Comparison of ENCODE assay signal across 24 mouse cellular contexts in genomic region chr15:102179924-102180323, GRCm38 (mm10). TPM values are rescaled to one million over a fixed set of nuclear protein-coding genes. Genes with fewer than 3 reads are reported as not detected.
DNase-seq lines count a peak whose midpoint lies in the region; ATAC-seq and TF ChIP-seq lines count a peak whose summit lies in the region.
"Had no signal": no experiment of that assay in that cellular context is flagged by ENCODE, and none has a peak within 500 bp of the region (broad histone marks: within the 10 kb centered on the region; RNA-seq: fewer than 3 reads in every experiment).

No protein-coding gene starts in this region.

- H3K9ac ChIP-seq in embryonic facial prominence, embryonic 13.5 days = no peak overlapping the region
- no peak overlapping the region for H3K9ac ChIP-seq in kidney, embryonic 14.5 days (ENCODE audit: low read depth, low read length)
- H3K9ac ChIP-seq in neural tube, embryonic 12.5 days = 0 out of 2 replicates have a peak overlapping the region, but pooled peaks have one; percentile 21
- H3K9ac ChIP-seq in neural tube, embryonic 15.5 days (replicated peaks) = no peak overlapping the region
- H3K9ac ChIP-seq in midbrain, embryonic 14.5 days (replicated peaks; ENCODE audit: low read length) = no peak overlapping the region
- H3K9ac ChIP-seq: hindbrain, embryonic 13.5 days; lung, embryonic 15.5 days had no signal

- no peak overlapping the region for H3K4me2 ChIP-seq in embryonic facial prominence, embryonic 13.5 days
- H3K4me2 ChIP-seq in kidney, embryonic 14.5 days (replicated peaks; ENCODE audit: low read depth, low read length) = no peak overlapping the region
- H3K4me2 ChIP-seq in neural tube, embryonic 12.5 days (replicated peaks) = no peak overlapping the region
- no peak overlapping the region for H3K4me2 ChIP-seq in neural tube, embryonic 15.5 days
- no peak overlapping the region for H3K4me2 ChIP-seq in midbrain, embryonic 14.5 days (ENCODE audit: low read length)
- H3K4me2 ChIP-seq: heart, embryonic 11.5 days; hindbrain, embryonic 13.5 days; lung, embryonic 15.5 days had no signal

- no peaks in the 10 kb centered on the region for H3K4me1 ChIP-seq in embryonic facial prominence, embryonic 13.5 days
- peaks cover 9% of the 10 kb centered on the region for H3K4me1 ChIP-seq in embryonic facial prominence, embryonic 10.5 days
- peaks cover 12% of the 10 kb centered on the region; the same call in 1 of the 2 replicates for H3K4me1 ChIP-seq in kidney, adult 2 months (ENCODE audit: control insufficient read depth, insufficient read depth, low read length)
- H3K4me1 ChIP-seq in kidney, embryonic 14.5 days (ENCODE audit: control insufficient read depth, insufficient read depth, low read length) = no peaks in the 10 kb centered on the region
- H3K4me1 ChIP-seq in neural tube, embryonic 12.5 days = no peaks in the 10 kb centered on the region
- H3K4me1 ChIP-seq in neural tube, embryonic 15.5 days = no peaks in the 10 kb centered on the region
- H3K4me1 ChIP-seq in midbrain, embryonic 14.5 days (ENCODE audit: control insufficient read depth, insufficient read depth, low read length) = no peaks in the 10 kb centered on the region
- H3K4me1 ChIP-seq: hindbrain, embryonic 13.5 days; lung, embryonic 15.5 days; midbrain, embryonic 10.5 days had no signal

- no peaks in the 10 kb centered on the region for H3K27me3 ChIP-seq in embryonic facial prominence, embryonic 13.5 days
- H3K27me3 ChIP-seq in embryonic facial prominence, embryonic 10.5 days (replicated peaks; ENCODE audit: low read depth, poor library complexity, severe bottlenecking) = no peaks in the 10 kb centered on the region
- H3K27me3 ChIP-seq in kidney, adult 2 months (replicated peaks; ENCODE audit: control insufficient read depth, insufficient read depth, low read length) = no peaks in the 10 kb centered on the region
- H3K27me3 ChIP-seq in kidney, embryonic 14.5 days (ENCODE audit: control insufficient read depth, insufficient read depth, low read length) = no peaks in the 10 kb centered on the region
- H3K27me3 ChIP-seq in neural tube, embryonic 12.5 days (replicated peaks) = no peaks in the 10 kb centered on the region
- H3K27me3 ChIP-seq in neural tube, embryonic 15.5 days (replicated peaks) = no peaks in the 10 kb centered on the region
- no peaks in the 10 kb centered on the region for H3K27me3 ChIP-seq in midbrain, embryonic 14.5 days (ENCODE audit: control insufficient read depth, insufficient read depth, low read length)
- H3K27me3 ChIP-seq: CH12.LX; hindbrain, embryonic 13.5 days; lung, embryonic 15.5 days had no signal

- TF ChIP-seq POLR2A in kidney, adult 2 months (IDR thresholded peaks at IDR 0.05; ENCODE audit: low read depth, low read length) = no peak

- WGBS in embryonic facial prominence, embryonic 13.5 days = 89% methylated on average over 14 of the region's 14 CpGs
- WGBS in embryonic facial prominence, embryonic 10.5 days = 91% methylated on average over 14 of the region's 14 CpGs
- 57% methylated on average over 14 of the region's 14 CpGs for WGBS in kidney, adult 2 months
- 88% methylated on average over 14 of the region's 14 CpGs for WGBS in kidney, embryonic 14.5 days
- WGBS in neural tube, embryonic 12.5 days = 93% methylated on average over 14 of the region's 14 CpGs
- 94% methylated on average over 14 of the region's 14 CpGs for WGBS in neural tube, embryonic 15.5 days
- 91% methylated on average over 14 of the region's 14 CpGs for WGBS in midbrain, embryonic 14.5 days

- TF ChIP-seq CTCF in kidney, adult 2 months (conservative IDR thresholded peaks at IDR 0.05; ENCODE audit: insufficient read depth, insufficient read length, low read depth, low read length) = no peak

- no peak overlapping the region for H3K4me3 ChIP-seq in embryonic facial prominence, embryonic 13.5 days
- H3K4me3 ChIP-seq in embryonic facial prominence, embryonic 10.5 days = no peak overlapping the region
- no peak overlapping the region for H3K4me3 ChIP-seq in kidney, adult 2 months (ENCODE audit: insufficient read depth, low read depth, low read length)
- no peak overlapping the region for H3K4me3 ChIP-seq in kidney, embryonic 14.5 days (ENCODE audit: low read length)
- no peak overlapping the region for H3K4me3 ChIP-seq in neural tube, embryonic 12.5 days
- H3K4me3 ChIP-seq in neural tube, embryonic 15.5 days (replicated peaks) = no peak overlapping the region
- H3K4me3 ChIP-seq in midbrain, embryonic 14.5 days (replicated peaks; ENCODE audit: low read depth, low read length) = no peak overlapping the region
- H3K4me3 ChIP-seq: hindbrain, embryonic 13.5 days; lung, embryonic 15.5 days; midbrain, embryonic 10.5 days had no signal

- DNase-seq in embryonic facial prominence, embryonic 10.5 days (ENCODE audit: low spot score) = no peak
- DNase-seq in kidney, adult 2 months = peak; percentile 53
- no peak for DNase-seq in midbrain, embryonic 14.5 days
- DNase-seq: adrenal gland, adult 8-10 months; cerebellum, postnatal 14 days; gastrocnemius, postnatal 25 days; heart, adult 18-20 months; heart, postnatal 4 days; liver; right cerebral cortex, adult 18-20 months; spleen, adult 18-20 months; thymus, postnatal 14 days had no signal

- ATAC-seq in embryonic facial prominence, embryonic 13.5 days (ENCODE audit: insufficient number of reproducible peaks, insufficient read depth, low FRiP score, low TSS enrichment, low read depth) = 0 out of 2 replicates have a peak, but pooled peaks have one; percentile 26
- no peak for ATAC-seq in kidney, embryonic 14.5 days (ENCODE audit: low FRiP score, low TSS enrichment)
- ATAC-seq in neural tube, embryonic 12.5 days (ENCODE audit: low FRiP score, low read depth) = no peak
- ATAC-seq in neural tube, embryonic 15.5 days (ENCODE audit: low FRiP score) = no peak
- ATAC-seq in midbrain, embryonic 14.5 days (ENCODE audit: low FRiP score, low TSS enrichment) = no peak
- ATAC-seq: forebrain, embryonic 14.5 days had no signal

- H3K27ac ChIP-seq in embryonic facial prominence, embryonic 13.5 days = no peak overlapping the region
- H3K27ac ChIP-seq in embryonic facial prominence, embryonic 10.5 days (replicated peaks) = no peak overlapping the region
- H3K27ac ChIP-seq in kidney, adult 2 months (ENCODE audit: insufficient read depth, low read depth, low read length) = 0 out of 2 replicates have a peak overlapping the region, but pooled peaks have one; percentile 15
- no peak overlapping the region for H3K27ac ChIP-seq in kidney, embryonic 14.5 days (ENCODE audit: low read depth, low read length)
- no peak overlapping the region for H3K27ac ChIP-seq in neural tube, embryonic 12.5 days
- no peak overlapping the region for H3K27ac ChIP-seq in neural tube, embryonic 15.5 days (replicated peaks)
- H3K27ac ChIP-seq in midbrain, embryonic 14.5 days (replicated peaks; ENCODE audit: low read depth, low read length) = no peak overlapping the region
- H3K27ac ChIP-seq: hindbrain, embryonic 13.5 days; lung, embryonic 15.5 days; midbrain, embryonic 10.5 days had no signal

- H3K9me3 ChIP-seq in embryonic facial prominence, embryonic 13.5 days = no peaks in the 10 kb centered on the region
- H3K9me3 ChIP-seq in embryonic facial prominence, embryonic 10.5 days = no peaks in the 10 kb centered on the region
- no peaks in the 10 kb centered on the region for H3K9me3 ChIP-seq in kidney, embryonic 14.5 days (ENCODE audit: control insufficient read depth, low read length)
- no peaks in the 10 kb centered on the region for H3K9me3 ChIP-seq in neural tube, embryonic 12.5 days
- H3K9me3 ChIP-seq in neural tube, embryonic 15.5 days (replicated peaks) = no peaks in the 10 kb centered on the region
- H3K9me3 ChIP-seq in midbrain, embryonic 14.5 days (ENCODE audit: control insufficient read depth, low read length) = no peaks in the 10 kb centered on the region
- H3K9me3 ChIP-seq: hindbrain, embryonic 13.5 days; lung, embryonic 15.5 days; midbrain, embryonic 10.5 days had no signal

- H3K36me3 ChIP-seq in embryonic facial prominence, embryonic 13.5 days = peaks cover 81% of the 10 kb centered on the region
- H3K36me3 ChIP-seq in embryonic facial prominence, embryonic 10.5 days (replicated peaks) = peaks cover 61% of the 10 kb centered on the region
- no peaks in the 10 kb centered on the region for H3K36me3 ChIP-seq in kidney, adult 2 months (ENCODE audit: control insufficient read depth, insufficient read depth, low read length)
- H3K36me3 ChIP-seq in kidney, embryonic 14.5 days (ENCODE audit: control insufficient read depth, insufficient read depth, low read length) = peaks cover 32% of the 10 kb centered on the region; the same call in 1 of the 2 replicates
- H3K36me3 ChIP-seq in neural tube, embryonic 12.5 days = peaks cover 9% of the 10 kb centered on the region
- peaks cover 12% of the 10 kb centered on the region; the same call in 1 of the 2 replicates for H3K36me3 ChIP-seq in neural tube, embryonic 15.5 days
- H3K36me3 ChIP-seq in midbrain, embryonic 14.5 days (ENCODE audit: control insufficient read depth, insufficient read depth, low read length) = 0 out of 2 replicates have a peak, but pooled peaks cover 9% of the 10 kb centered on the region

RNA-seq across cellular contexts. Expression of gene Zfp740, which starts 23.1 kb away (rescaled TPM):
- polyA plus RNA-seq in embryonic facial prominence, embryonic 13.5 days (2015; fragmentation: Nextera tagmentation; extraction: Ambion mirVana) = 82.4 and 86.3 TPM in 2 replicates
- polyA plus RNA-seq in embryonic facial prominence, embryonic 10.5 days (2016; fragmentation: Nextera tagmentation; extraction: Ambion mirVana) = 77.6 and 79.3 TPM in 2 replicates
- polyA plus RNA-seq in kidney, adult 2 months (2012; rRNA removed) = 29.1 and 30.3 TPM in 2 replicates
- polyA plus RNA-seq in kidney, embryonic 14.5 days (2014; fragmentation: Nextera tagmentation; extraction: Ambion mirVana) = 30.1 and 59.9 TPM in 2 replicates
- polyA plus RNA-seq in neural tube, embryonic 12.5 days (2016; fragmentation: Nextera tagmentation; extraction: Ambion mirVana) = 98.3 and 105 TPM in 2 replicates
- 45.1 and 48.7 TPM in 2 replicates for polyA plus RNA-seq in neural tube, embryonic 15.5 days (2015; fragmentation: Nextera tagmentation; extraction: Ambion mirVana)
- 43.5 and 57.7 TPM in 2 replicates for polyA plus RNA-seq in midbrain, embryonic 14.5 days (2014; fragmentation: Nextera tagmentation; extraction: Ambion mirVana)

RNA-seq across cellular contexts. Expression of gene Csad, which starts 24.6 kb away (rescaled TPM):
- 89.6 and 102 TPM in 2 replicates for polyA plus RNA-seq in embryonic facial prominence, embryonic 13.5 days (2015; fragmentation: Nextera tagmentation; extraction: Ambion mirVana)
- 48.6 and 48.7 TPM in 2 replicates for polyA plus RNA-seq in embryonic facial prominence, embryonic 10.5 days (2016; fragmentation: Nextera tagmentation; extraction: Ambion mirVana)
- polyA plus RNA-seq in kidney, adult 2 months (2012; rRNA removed) = 216 and 255 TPM in 2 replicates
- polyA plus RNA-seq in kidney, embryonic 14.5 days (2014; fragmentation: Nextera tagmentation; extraction: Ambion mirVana) = 50.6 and 68.1 TPM in 2 replicates
- polyA plus RNA-seq in neural tube, embryonic 12.5 days (2016; fragmentation: Nextera tagmentation; extraction: Ambion mirVana) = 46.7 and 48.3 TPM in 2 replicates
- 33.6 and 43.7 TPM in 2 replicates for polyA plus RNA-seq in neural tube, embryonic 15.5 days (2015; fragmentation: Nextera tagmentation; extraction: Ambion mirVana)
- 25.9 and 28.1 TPM in 2 replicates for polyA plus RNA-seq in midbrain, embryonic 14.5 days (2014; fragmentation: Nextera tagmentation; extraction: Ambion mirVana)

RNA-seq across cellular contexts. Expression of gene Soat2, which starts 29.6 kb away (rescaled TPM):
- polyA plus RNA-seq in embryonic facial prominence, embryonic 13.5 days (2015; fragmentation: Nextera tagmentation; extraction: Ambion mirVana) = 0.88 TPM in 1 of 2 replicates, not detected in the other
- polyA plus RNA-seq in embryonic facial prominence, embryonic 10.5 days (2016; fragmentation: Nextera tagmentation; extraction: Ambion mirVana) = 0.09 and 0.18 TPM in 2 replicates
- 1.1 and 1.2 TPM in 2 replicates for polyA plus RNA-seq in kidney, adult 2 months (2012; rRNA removed)
- 0.11 and 0.28 TPM in 2 replicates for polyA plus RNA-seq in kidney, embryonic 14.5 days (2014; fragmentation: Nextera tagmentation; extraction: Ambion mirVana)
- polyA plus RNA-seq in neural tube, embryonic 12.5 days (2016; fragmentation: Nextera tagmentation; extraction: Ambion mirVana) = 0.11 TPM in 1 of 2 replicates, not detected in the other
- 0.06 and 0.68 TPM in 2 replicates for polyA plus RNA-seq in neural tube, embryonic 15.5 days (2015; fragmentation: Nextera tagmentation; extraction: Ambion mirVana)
- not detected in 2 replicates for polyA plus RNA-seq in midbrain, embryonic 14.5 days (2014; fragmentation: Nextera tagmentation; extraction: Ambion mirVana)
- polyA plus RNA-seq: cerebellum, adult 2 months; forebrain, embryonic 14.5 days; hindbrain, embryonic 13.5 days; neural tube, embryonic 14.5 days had no signal

RNA-seq across cellular contexts. Expression of gene Igfbp6, which starts 35.8 kb away (rescaled TPM):
- 1.1 and 1.9 TPM in 2 replicates for polyA plus RNA-seq in embryonic facial prominence, embryonic 13.5 days (2015; fragmentation: Nextera tagmentation; extraction: Ambion mirVana)
- polyA plus RNA-seq in embryonic facial prominence, embryonic 10.5 days (2016; fragmentation: Nextera tagmentation; extraction: Ambion mirVana) = 0.26 and 0.36 TPM in 2 replicates
- polyA plus RNA-seq in kidney, adult 2 months (2012; rRNA removed) = 18.5 and 26.8 TPM in 2 replicates
- 24.0 and 27.1 TPM in 2 replicates for polyA plus RNA-seq in kidney, embryonic 14.5 days (2014; fragmentation: Nextera tagmentation; extraction: Ambion mirVana)
- 0.60 and 0.63 TPM in 2 replicates for polyA plus RNA-seq in neural tube, embryonic 12.5 days (2016; fragmentation: Nextera tagmentation; extraction: Ambion mirVana)
- 3.2 and 3.5 TPM in 2 replicates for polyA plus RNA-seq in neural tube, embryonic 15.5 days (2015; fragmentation: Nextera tagmentation; extraction: Ambion mirVana)
- polyA plus RNA-seq in midbrain, embryonic 14.5 days (2014; fragmentation: Nextera tagmentation; extraction: Ambion mirVana) = 1.3 and 1.6 TPM in 2 replicates

RNA-seq across cellular contexts. Expression of gene Spryd3, which starts 43.9 kb away (rescaled TPM):
- polyA plus RNA-seq in embryonic facial prominence, embryonic 13.5 days (2015; fragmentation: Nextera tagmentation; extraction: Ambion mirVana) = 20.4 and 21.6 TPM in 2 replicates
- polyA plus RNA-seq in embryonic facial prominence, embryonic 10.5 days (2016; fragmentation: Nextera tagmentation; extraction: Ambion mirVana) = 12.7 and 13.2 TPM in 2 replicates
- 29.7 and 30.1 TPM in 2 replicates for polyA plus RNA-seq in kidney, adult 2 months (2012; rRNA removed)
- polyA plus RNA-seq in kidney, embryonic 14.5 days (2014; fragmentation: Nextera tagmentation; extraction: Ambion mirVana) = 9.0 and 11.1 TPM in 2 replicates
- polyA plus RNA-seq in neural tube, embryonic 12.5 days (2016; fragmentation: Nextera tagmentation; extraction: Ambion mirVana) = 29.6 and 33.3 TPM in 2 replicates
- polyA plus RNA-seq in neural tube, embryonic 15.5 days (2015; fragmentation: Nextera tagmentation; extraction: Ambion mirVana) = 83.6 and 96.0 TPM in 2 replicates
- 40.2 and 52.5 TPM in 2 replicates for polyA plus RNA-seq in midbrain, embryonic 14.5 days (2014; fragmentation: Nextera tagmentation; extraction: Ambion mirVana)
